Mouse (Mus musculus): Measurements from ENCODE around the gene Efemp1. TPM values are rescaled to one million over a fixed set of nuclear protein-coding genes. Genes with fewer than 3 reads are reported as not detected.

Efemp1 gene
- polyA plus RNA-seq, 1 experiment, result 11.1 TPM

DNA sequence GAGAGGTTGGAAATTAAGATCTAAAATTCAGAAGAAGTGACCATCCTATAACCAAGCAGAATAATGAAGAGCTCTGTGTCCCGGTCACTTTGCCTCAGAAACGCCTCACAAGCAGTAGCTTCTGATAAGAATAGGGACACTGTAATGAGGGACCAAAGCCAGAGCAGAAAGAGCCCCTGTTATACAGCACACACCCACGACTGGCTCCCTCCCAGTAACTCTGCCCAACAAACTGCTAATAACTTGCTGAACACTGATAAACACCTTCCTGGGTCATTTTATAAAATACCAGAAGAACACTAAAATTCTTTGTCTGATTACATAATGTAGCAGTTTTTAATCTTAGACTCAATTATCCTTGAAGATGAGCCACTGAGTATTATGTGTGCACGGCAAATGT lies 30.1 kb downstream of the Efemp1 start:
- 81% methylated on average over 4 of the region's 4 CpGs for WGBS

DNA sequence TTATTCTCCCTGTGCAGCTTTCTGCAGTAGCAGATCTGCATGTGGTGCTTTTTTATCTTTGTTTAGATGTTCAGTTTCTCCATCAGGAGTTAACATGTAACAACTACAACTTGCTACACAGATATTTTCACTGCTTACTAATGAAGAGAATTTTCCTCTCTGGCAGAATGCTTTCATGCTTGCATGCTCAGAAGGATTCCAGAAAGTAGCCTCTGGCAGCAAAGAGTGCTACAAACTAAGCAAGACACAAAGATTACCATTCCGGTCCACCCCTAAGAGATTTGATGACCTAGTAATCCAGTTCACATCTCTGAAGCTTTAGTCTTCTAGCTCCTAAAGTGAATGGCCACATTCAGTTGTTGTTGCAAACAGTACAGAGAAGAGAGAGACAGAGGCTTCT lies 36.5 kb downstream of the Efemp1 start:
- no peak overlapping the region for H3K4me3 ChIP-seq (ENCODE audit: control insufficient read depth, insufficient read depth, low read length)
- TF ChIP-seq POLR2A (IDR thresholded peaks at IDR 0.05; ENCODE audit: control insufficient read depth, extremely low read depth, insufficient read depth, low read length, poor library complexity) (no peak), CTCF (IDR thresholded peaks at IDR 0.05; ENCODE audit: borderline replicate concordance, control insufficient read depth, extremely low read depth, insufficient read depth, low read length, poor library complexity) (no peak)
- no peaks in the 10 kb centered on the region for H3K4me1 ChIP-seq (replicated peaks; ENCODE audit: control insufficient read depth, insufficient read depth, low read length)
- H3K27me3 ChIP-seq (ENCODE audit: control insufficient read depth, insufficient read depth, low read length), result no peaks in the 10 kb centered on the region
- H3K36me3 ChIP-seq (ENCODE audit: control insufficient read depth, insufficient read depth, low read length), result no peaks in the 10 kb centered on the region
- DNase-seq, result no peak
- no peak overlapping the region for H3K27ac ChIP-seq (ENCODE audit: control insufficient read depth, insufficient read depth, low read length)
- WGBS, result 93% methylated on average over 1 of the region's 1 CpGs

More for the DNA sequence above, 30.1 kb downstream of the Efemp1 start:
- H3K4me3 ChIP-seq (ENCODE audit: control insufficient read depth, insufficient read depth, low read length), result no peak overlapping the region
- no peaks in the 10 kb centered on the region for H3K36me3 ChIP-seq (ENCODE audit: control insufficient read depth, insufficient read depth, low read length)
- DNase-seq, result no peak
- no peak for TF ChIP-seq CTCF (IDR thresholded peaks at IDR 0.05; ENCODE audit: borderline replicate concordance, control insufficient read depth, extremely low read depth, insufficient read depth, low read length, poor library complexity)
- no peak for TF ChIP-seq POLR2A (IDR thresholded peaks at IDR 0.05; ENCODE audit: control insufficient read depth, extremely low read depth, insufficient read depth, low read length, poor library complexity)
- H3K4me1 ChIP-seq (replicated peaks; ENCODE audit: control insufficient read depth, insufficient read depth, low read length), result no peaks in the 10 kb centered on the region
- H3K27me3 ChIP-seq (ENCODE audit: control insufficient read depth, insufficient read depth, low read length), result no peaks in the 10 kb centered on the region
- no peak overlapping the region for H3K27ac ChIP-seq (ENCODE audit: control insufficient read depth, insufficient read depth, low read length)

DNA sequence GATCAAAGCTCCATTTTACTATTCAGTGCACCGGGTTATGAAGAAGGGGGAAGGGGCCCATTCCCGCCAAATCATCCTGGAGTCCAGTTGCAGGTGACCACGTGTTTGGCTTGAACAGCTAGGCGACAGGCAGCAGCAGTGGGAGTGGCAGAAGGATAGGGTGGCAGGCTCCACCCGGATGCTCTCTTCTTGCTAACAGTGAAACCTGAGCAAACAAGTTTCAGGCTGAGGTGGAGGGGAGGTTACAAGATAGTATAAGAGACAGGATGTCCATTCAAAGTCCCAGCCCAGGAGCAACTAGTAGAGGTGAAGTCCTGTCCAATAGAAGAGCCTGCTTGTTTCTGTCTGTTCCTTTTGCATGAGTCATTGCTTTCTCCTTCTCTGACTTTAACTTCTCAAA lies 38.5 kb downstream of the Efemp1 start:
- no peaks in the 10 kb centered on the region for H3K4me1 ChIP-seq (replicated peaks; ENCODE audit: control insufficient read depth, insufficient read depth, low read length)
- DNase-seq, result no peak
- no peaks in the 10 kb centered on the region for H3K27me3 ChIP-seq (ENCODE audit: control insufficient read depth, insufficient read depth, low read length)
- no peaks in the 10 kb centered on the region for H3K36me3 ChIP-seq (ENCODE audit: control insufficient read depth, insufficient read depth, low read length)
- 86% methylated on average over 5 of the region's 5 CpGs for WGBS
- H3K27ac ChIP-seq (ENCODE audit: control insufficient read depth, insufficient read depth, low read length), result no peak overlapping the region
- TF ChIP-seq CTCF (IDR thresholded peaks at IDR 0.05; ENCODE audit: borderline replicate concordance, control insufficient read depth, extremely low read depth, insufficient read depth, low read length, poor library complexity), result no peak
- TF ChIP-seq POLR2A (IDR thresholded peaks at IDR 0.05; ENCODE audit: control insufficient read depth, extremely low read depth, insufficient read depth, low read length, poor library complexity), result no peak
- H3K4me3 ChIP-seq (ENCODE audit: control insufficient read depth, insufficient read depth, low read length), result no peak overlapping the region

DNA sequence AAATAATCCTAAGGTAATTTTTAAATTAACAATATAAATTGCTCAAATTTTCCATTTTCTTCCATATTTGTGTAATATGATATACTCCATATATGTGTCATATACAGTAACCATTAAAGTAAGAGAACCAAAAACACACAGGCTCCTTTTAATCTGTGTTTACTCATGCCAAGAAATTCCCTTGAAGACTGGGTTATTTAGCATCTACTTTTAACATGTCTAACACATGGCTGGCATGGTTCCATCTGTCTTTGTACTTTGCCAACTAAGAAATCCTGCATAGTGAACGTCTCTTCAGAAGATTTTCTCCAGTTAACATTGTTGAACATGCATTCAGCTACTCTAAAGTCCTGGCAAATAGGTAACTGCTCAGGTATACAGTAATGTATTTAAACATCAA lies 46.4 kb downstream of the Efemp1 start:
- no peak overlapping the region for H3K4me3 ChIP-seq (ENCODE audit: control insufficient read depth, insufficient read depth, low read length)

DNA sequence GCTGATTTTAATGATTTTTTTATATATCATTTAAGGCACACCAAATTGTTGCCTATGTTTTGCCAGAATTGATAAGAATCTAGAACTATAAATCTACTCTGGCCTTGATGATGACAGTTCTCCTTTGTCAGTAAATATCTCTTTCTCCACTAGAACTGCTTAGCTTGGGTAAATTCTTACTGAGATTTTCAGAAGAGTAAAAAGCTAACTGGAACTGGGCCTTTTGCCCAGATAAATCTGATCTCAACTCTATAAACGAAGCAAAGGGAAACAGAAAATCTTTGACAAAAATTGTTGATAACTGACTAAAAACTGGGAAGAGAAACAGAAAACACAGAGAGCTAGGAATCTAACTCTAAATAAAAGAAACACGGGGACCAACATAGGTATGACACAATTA lies 51.6 kb downstream of the Efemp1 start:
- Histone ChIP-seq H3K4me1 (replicated peaks; ENCODE audit: control insufficient read depth, insufficient read depth, low read length) (no peaks in the 10 kb centered on the region), H3K36me3 (ENCODE audit: control insufficient read depth, insufficient read depth, low read length) (no peaks in the 10 kb centered on the region), H3K27ac (ENCODE audit: control insufficient read depth, insufficient read depth, low read length) (no peak overlapping the region), H3K27me3 (ENCODE audit: control insufficient read depth, insufficient read depth, low read length) (no peaks in the 10 kb centered on the region), H3K4me3 (ENCODE audit: control insufficient read depth, insufficient read depth, low read length) (no peak overlapping the region)
- no peak for DNase-seq
- TF ChIP-seq POLR2A (IDR thresholded peaks at IDR 0.05; ENCODE audit: control insufficient read depth, extremely low read depth, insufficient read depth, low read length, poor library complexity), result no peak
- TF ChIP-seq CTCF (IDR thresholded peaks at IDR 0.05; ENCODE audit: borderline replicate concordance, control insufficient read depth, extremely low read depth, insufficient read depth, low read length, poor library complexity), result no peak
- 84% methylated on average over 2 of the region's 2 CpGs for WGBS

More for the DNA sequence above, 46.4 kb downstream of the Efemp1 start:
- no peaks in the 10 kb centered on the region for H3K4me1 ChIP-seq (replicated peaks; ENCODE audit: control insufficient read depth, insufficient read depth, low read length)
- 84% methylated on average over 1 of the region's 1 CpGs for WGBS
- TF ChIP-seq POLR2A (IDR thresholded peaks at IDR 0.05; ENCODE audit: control insufficient read depth, extremely low read depth, insufficient read depth, low read length, poor library complexity), result no peak
- no peak for TF ChIP-seq CTCF (IDR thresholded peaks at IDR 0.05; ENCODE audit: borderline replicate concordance, control insufficient read depth, extremely low read depth, insufficient read depth, low read length, poor library complexity)
- no peaks in the 10 kb centered on the region for H3K36me3 ChIP-seq (ENCODE audit: control insufficient read depth, insufficient read depth, low read length)
- no peaks in the 10 kb centered on the region for H3K27me3 ChIP-seq (ENCODE audit: control insufficient read depth, insufficient read depth, low read length)
- no peak overlapping the region for H3K27ac ChIP-seq (ENCODE audit: control insufficient read depth, insufficient read depth, low read length)
- no peak for DNase-seq

DNA sequence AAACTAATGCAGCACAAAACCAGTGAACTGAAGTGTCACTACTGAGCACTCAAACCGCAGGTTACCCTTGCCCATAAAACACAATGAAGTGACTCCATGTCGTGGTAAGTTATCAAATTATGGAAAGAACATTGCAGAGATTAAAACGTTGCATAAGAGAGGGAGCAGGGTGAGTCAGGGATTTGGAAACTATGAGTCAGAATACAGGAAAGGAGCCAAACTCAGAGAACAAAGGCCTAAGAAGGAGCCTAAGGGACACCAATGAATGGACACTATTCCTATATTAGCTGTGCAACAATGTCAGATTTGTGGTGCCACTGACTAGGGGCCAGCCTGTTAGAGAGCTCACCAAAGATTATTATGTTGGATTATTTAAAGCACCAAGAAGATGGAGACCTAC lies 53.3 kb downstream of the Efemp1 start:
- 61% methylated on average over 3 of the region's 3 CpGs for WGBS
- H3K27ac ChIP-seq (ENCODE audit: control insufficient read depth, insufficient read depth, low read length), result no peak overlapping the region
- H3K36me3 ChIP-seq (ENCODE audit: control insufficient read depth, insufficient read depth, low read length), result no peaks in the 10 kb centered on the region
- no peak for DNase-seq
- no peaks in the 10 kb centered on the region for H3K27me3 ChIP-seq (ENCODE audit: control insufficient read depth, insufficient read depth, low read length)
- H3K4me3 ChIP-seq (ENCODE audit: control insufficient read depth, insufficient read depth, low read length), result no peak overlapping the region
- TF ChIP-seq CTCF (IDR thresholded peaks at IDR 0.05; ENCODE audit: borderline replicate concordance, control insufficient read depth, extremely low read depth, insufficient read depth, low read length, poor library complexity) (no peak), POLR2A (IDR thresholded peaks at IDR 0.05; ENCODE audit: control insufficient read depth, extremely low read depth, insufficient read depth, low read length, poor library complexity) (no peak)
- H3K4me1 ChIP-seq (replicated peaks; ENCODE audit: control insufficient read depth, insufficient read depth, low read length), result no peaks in the 10 kb centered on the region

DNA sequence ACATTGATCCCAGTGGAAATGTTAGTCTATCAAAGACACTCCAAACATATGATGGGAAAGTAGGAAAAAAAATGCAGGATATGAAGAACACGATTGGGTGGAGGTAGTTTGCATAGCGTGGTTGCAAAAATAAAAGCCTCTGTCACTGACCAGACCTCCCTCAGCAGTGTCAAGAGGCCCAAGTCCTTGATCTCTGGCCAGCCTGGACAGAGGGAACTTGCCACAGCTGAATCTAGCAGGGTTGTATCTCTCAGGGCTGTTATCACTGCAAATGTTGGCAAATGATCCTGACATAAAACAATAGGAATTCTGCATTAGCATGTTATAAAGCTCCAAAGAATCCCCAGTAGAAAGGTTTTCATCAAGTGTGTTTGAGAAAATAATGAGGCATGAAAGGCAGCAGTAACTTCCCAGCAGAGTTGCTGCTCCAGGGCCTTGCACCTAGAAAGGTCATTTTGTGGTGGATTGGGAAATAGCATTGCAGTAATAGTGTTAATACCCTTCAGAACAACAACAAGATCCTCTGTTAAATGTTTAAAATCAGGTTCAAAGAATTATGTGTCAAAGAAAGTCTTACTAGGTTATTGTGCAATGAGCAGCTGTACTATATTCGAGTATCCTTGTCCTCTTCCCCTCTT lies 56.0 kb downstream of the Efemp1 start:
- WGBS, result 70% methylated on average over 3 of the region's 3 CpGs
- no peaks in the 10 kb centered on the region for H3K36me3 ChIP-seq (ENCODE audit: control insufficient read depth, insufficient read depth, low read length)
- TF ChIP-seq CTCF (IDR thresholded peaks at IDR 0.05; ENCODE audit: borderline replicate concordance, control insufficient read depth, extremely low read depth, insufficient read depth, low read length, poor library complexity) (no peak), POLR2A (IDR thresholded peaks at IDR 0.05; ENCODE audit: control insufficient read depth, extremely low read depth, insufficient read depth, low read length, poor library complexity) (no peak)
- H3K4me1 ChIP-seq (replicated peaks; ENCODE audit: control insufficient read depth, insufficient read depth, low read length), result no peaks in the 10 kb centered on the region
- no peak overlapping the region for H3K27ac ChIP-seq (ENCODE audit: control insufficient read depth, insufficient read depth, low read length)
- H3K4me3 ChIP-seq (ENCODE audit: control insufficient read depth, insufficient read depth, low read length), result no peak overlapping the region
- H3K27me3 ChIP-seq (ENCODE audit: control insufficient read depth, insufficient read depth, low read length), result no peaks in the 10 kb centered on the region
- no peak for DNase-seq
